Mouse (Mus musculus): ENCODE data around the gene Vmn1r236. TPM values are rescaled to one million over a fixed set of nuclear protein-coding genes. Genes with fewer than 3 reads are reported as not detected.

The Vmn1r236 gene
- polyA plus RNA-seq (2014; fragmentation: Nextera tagmentation; extraction: Ambion mirVana), result not detected in 2 replicates

GRCm38 (mm10) chr17:21282642-21283041 is at the start of gene Vmn1r236:
Gene Vmn1r236, plus strand, starts transcription at chr17:21282942.
- Histone ChIP-seq H3K9me3 (ENCODE audit: control insufficient read depth, low read length) (no peaks in the 10 kb centered on the region), H3K36me3 (ENCODE audit: control insufficient read depth, insufficient read depth, low read length) (no peaks in the 10 kb centered on the region), H3K9ac (replicated peaks; ENCODE audit: low read depth, low read length) (no peak within 1 kb of the TSS), H3K4me2 (ENCODE audit: low read depth, low read length) (no peak within 1 kb of the TSS), H3K4me3 (ENCODE audit: low read depth, low read length) (no peak within 1 kb of the TSS), H3K4me1 (ENCODE audit: control insufficient read depth, insufficient read depth, low read length) (no peaks in the 10 kb centered on the region), H3K27ac (ENCODE audit: low read depth, low read length) (no peak within 1 kb of the TSS), H3K27me3 (ENCODE audit: control insufficient read depth, insufficient read depth, low read length) (no peaks in the 10 kb centered on the region)
- no peak for ATAC-seq (ENCODE audit: low read depth)
- 85% methylated on average over 3 of the region's 3 CpGs for WGBS

- H3K27ac ChIP-seq (ENCODE audit: low read depth, low read length), result no peak within 1 kb of the TSS
These were observed 26.6 kb upstream of the Vmn1r236 start, which contains the start of gene Vmn1r235 for GRCm38 (mm10) chr17:21256111-21256510. Gene Vmn1r235, plus strand, starts transcription at chr17:21256411.

GRCm38 (mm10) chr17:21272103-21272502 is 10.6 kb upstream of the Vmn1r236 start:
- Histone ChIP-seq H3K4me1 (ENCODE audit: control insufficient read depth, insufficient read depth, low read length) (no peaks in the 10 kb centered on the region), H3K27ac (ENCODE audit: low read depth, low read length) (no peak overlapping the region), H3K9ac (replicated peaks; ENCODE audit: low read depth, low read length) (no peak overlapping the region), H3K9me3 (ENCODE audit: control insufficient read depth, low read length) (no peaks in the 10 kb centered on the region), H3K4me3 (ENCODE audit: low read depth, low read length) (no peak overlapping the region), H3K27me3 (ENCODE audit: control insufficient read depth, insufficient read depth, low read length) (no peaks in the 10 kb centered on the region), H3K36me3 (ENCODE audit: control insufficient read depth, insufficient read depth, low read length) (no peaks in the 10 kb centered on the region), H3K4me2 (ENCODE audit: low read depth, low read length) (no peak overlapping the region)
- 14% methylated on average over 4 of the region's 4 CpGs for WGBS
- peak; percentile 44; the same call in 1 of the 2 replicates for ATAC-seq (ENCODE audit: low read depth)

More at GRCm38 (mm10) chr17:21256111-21256510, 26.6 kb upstream of the Vmn1r236 start, which contains the start of gene Vmn1r235:
- Histone ChIP-seq H3K4me1 (ENCODE audit: control insufficient read depth, insufficient read depth, low read length) (no peaks in the 10 kb centered on the region), H3K9me3 (ENCODE audit: control insufficient read depth, low read length) (no peaks in the 10 kb centered on the region), H3K9ac (replicated peaks; ENCODE audit: low read depth, low read length) (no peak within 1 kb of the TSS), H3K4me3 (ENCODE audit: low read depth, low read length) (no peak within 1 kb of the TSS), H3K4me2 (ENCODE audit: low read depth, low read length) (no peak within 1 kb of the TSS), H3K36me3 (ENCODE audit: control insufficient read depth, insufficient read depth, low read length) (no peaks in the 10 kb centered on the region), H3K27me3 (ENCODE audit: control insufficient read depth, insufficient read depth, low read length) (no peaks in the 10 kb centered on the region)
- no peak for ATAC-seq (ENCODE audit: low read depth)

GRCm38 (mm10) chr17:21284395-21284794 is 1.7 kb downstream of the Vmn1r236 start:
- no peak for ATAC-seq (ENCODE audit: low read depth)
- Histone ChIP-seq H3K4me1 (ENCODE audit: control insufficient read depth, insufficient read depth, low read length) (no peaks in the 10 kb centered on the region), H3K27ac (ENCODE audit: low read depth, low read length) (no peak overlapping the region), H3K27me3 (ENCODE audit: control insufficient read depth, insufficient read depth, low read length) (no peaks in the 10 kb centered on the region), H3K9me3 (ENCODE audit: control insufficient read depth, low read length) (no peaks in the 10 kb centered on the region), H3K9ac (replicated peaks; ENCODE audit: low read depth, low read length) (no peak overlapping the region), H3K4me2 (ENCODE audit: low read depth, low read length) (no peak overlapping the region), H3K36me3 (ENCODE audit: control insufficient read depth, insufficient read depth, low read length) (no peaks in the 10 kb centered on the region), H3K4me3 (ENCODE audit: low read depth, low read length) (no peak overlapping the region)

- H3K9ac ChIP-seq (replicated peaks; ENCODE audit: low read depth, low read length), result no peak overlapping the region
- H3K9me3 ChIP-seq (ENCODE audit: control insufficient read depth, low read length), result no peaks in the 10 kb centered on the region
- H3K27me3 ChIP-seq (ENCODE audit: control insufficient read depth, insufficient read depth, low read length), result no peaks in the 10 kb centered on the region
- no peak overlapping the region for H3K4me2 ChIP-seq (ENCODE audit: low read depth, low read length)
- H3K27ac ChIP-seq (ENCODE audit: low read depth, low read length), result no peak overlapping the region
- no peaks in the 10 kb centered on the region for H3K4me1 ChIP-seq (ENCODE audit: control insufficient read depth, insufficient read depth, low read length)
- ATAC-seq (ENCODE audit: low read depth), result no peak
- no peaks in the 10 kb centered on the region for H3K36me3 ChIP-seq (ENCODE audit: control insufficient read depth, insufficient read depth, low read length)
- H3K4me3 ChIP-seq (ENCODE audit: low read depth, low read length), result no peak overlapping the region
These were observed 7.0 kb downstream of the Vmn1r236 start for GRCm38 (mm10) chr17:21289695-21290094.

GRCm38 (mm10) chr17:21311565-21311964 is 28.8 kb downstream of the Vmn1r236 start, which contains the start of gene Vmn1r237:
Gene Vmn1r237, plus strand, starts transcription at chr17:21311865.
- no peak within 1 kb of the TSS for H3K4me3 ChIP-seq (ENCODE audit: low read depth, low read length)
- H3K36me3 ChIP-seq (ENCODE audit: control insufficient read depth, insufficient read depth, low read length), result no peaks in the 10 kb centered on the region
- no peaks in the 10 kb centered on the region for H3K4me1 ChIP-seq (ENCODE audit: control insufficient read depth, insufficient read depth, low read length)
- no peaks in the 10 kb centered on the region for H3K27me3 ChIP-seq (ENCODE audit: control insufficient read depth, insufficient read depth, low read length)
- H3K27ac ChIP-seq (ENCODE audit: low read depth, low read length), result no peak within 1 kb of the TSS
- no peaks in the 10 kb centered on the region for H3K9me3 ChIP-seq (ENCODE audit: control insufficient read depth, low read length)
- no peak for ATAC-seq (ENCODE audit: low read depth)
- no peak within 1 kb of the TSS for H3K9ac ChIP-seq (replicated peaks; ENCODE audit: low read depth, low read length)
- H3K4me2 ChIP-seq (ENCODE audit: low read depth, low read length), result no peak within 1 kb of the TSS

Small RNA genes within 50 kb of the gene (microRNA-seq; reads per million reads assigned to microRNA genes)
- not detected for gene Gm26384

Other genes starting within 250 kb of the Vmn1r236 start
- gene Vmn1r234, start 56.9 kb upstream of the Vmn1r236 start, polyA plus RNA-seq (2014; fragmentation: Nextera tagmentation; extraction: Ambion mirVana), result not detected in 2 replicates
- not detected in 2 replicates for gene Vmn1r235, start 26.5 kb upstream of the Vmn1r236 start, polyA plus RNA-seq (2014; fragmentation: Nextera tagmentation; extraction: Ambion mirVana)
- gene Vmn1r237, start 28.9 kb downstream of the Vmn1r236 start, polyA plus RNA-seq (2014; fragmentation: Nextera tagmentation; extraction: Ambion mirVana), result not detected in 2 replicates
- gene Zfp677, start 100.8 kb downstream of the Vmn1r236 start, polyA plus RNA-seq (2014; fragmentation: Nextera tagmentation; extraction: Ambion mirVana), result 5.6 and 6.8 TPM in 2 replicates
- 5.2 and 7.6 TPM in 2 replicates for gene Zfp54, start 140.3 kb downstream of the Vmn1r236 start, polyA plus RNA-seq (2014; fragmentation: Nextera tagmentation; extraction: Ambion mirVana)
- gene Zfp51, start 167.4 kb downstream of the Vmn1r236 start, polyA plus RNA-seq (2014; fragmentation: Nextera tagmentation; extraction: Ambion mirVana), result 12.8 and 15.8 TPM in 2 replicates
- 9.6 and 10.4 TPM in 2 replicates for gene Zfp53, start 206.1 kb downstream of the Vmn1r236 start, polyA plus RNA-seq (2014; fragmentation: Nextera tagmentation; extraction: Ambion mirVana)

All from neural tube, embryonic 14.5 days (tissue).